Mouse (Mus musculus): ENCODE data around the gene Tbc1d20.
A peak's percentile ranks its signal among the peaks of the same experiment; 100 is the strongest.

Gene Tbc1d20

GRCm38 (mm10) chr2:152359616-152360015 is 66.0 kb downstream of the Tbc1d20 start:
- no peak for DNase-seq (ENCODE audit: low spot score in 2 of 2)

GRCm38 (mm10) chr2:152360271-152360775 is 66.7 kb downstream of the Tbc1d20 start:
- peak; percentile 46 to 55 for DNase-seq (ENCODE audit: low spot score in 2 of 2)

- no peak for DNase-seq (ENCODE audit: low spot score in 2 of 2)
These were observed 67.6 kb downstream of the Tbc1d20 start for GRCm38 (mm10) chr2:152361193-152361592.
